Comparison of ENCODE assay signal across 16 mouse cellular contexts in the genomic region with DNA sequence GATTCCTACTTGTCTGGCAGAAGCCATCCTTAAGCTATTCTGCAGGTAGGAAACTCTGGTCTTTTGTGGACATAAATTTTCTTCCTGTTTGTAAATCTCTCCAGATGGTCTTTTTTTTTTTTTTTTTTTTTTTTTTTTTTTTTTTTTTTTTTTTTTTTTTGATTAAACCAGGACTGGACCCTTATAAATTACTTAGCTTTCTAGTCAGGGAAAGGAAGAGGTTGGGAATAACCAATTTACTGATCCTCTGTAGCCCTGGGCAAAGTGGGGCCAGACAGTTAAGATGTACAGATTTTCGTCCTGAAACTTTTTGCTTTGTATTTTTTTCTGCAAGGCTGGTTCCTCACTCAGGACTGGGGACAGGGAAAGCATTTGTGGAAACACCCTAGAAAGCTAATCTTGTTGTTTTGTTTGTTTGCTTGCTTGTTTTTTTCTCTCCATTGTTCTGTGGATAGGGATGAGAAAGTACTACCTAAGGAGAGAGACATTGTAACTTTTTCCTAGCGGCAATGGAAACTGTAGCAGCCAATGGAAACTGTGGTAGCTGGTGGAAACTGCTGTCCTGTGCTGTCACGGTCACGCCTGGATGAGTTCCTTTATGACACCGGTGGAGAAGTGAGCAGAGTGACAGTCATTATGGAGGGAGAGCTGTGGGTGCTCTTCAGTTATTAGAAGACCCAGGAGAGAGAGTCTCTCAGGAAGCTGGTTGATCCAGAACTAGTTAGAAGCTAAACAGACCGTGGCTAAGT.
"Had no signal": no experiment of that assay in that cellular context is flagged by ENCODE, and none has a peak within 500 bp of the region (broad histone marks: within the 10 kb centered on the region; RNA-seq: fewer than 3 reads in every experiment).

No protein-coding gene starts in this region.

- H3K4me2 ChIP-seq: intestine, embryonic 15.5 days; liver, embryonic 11.5 days; liver, embryonic 15.5 days; midbrain, embryonic 13.5 days; neural tube, embryonic 15.5 days; stomach, embryonic 15.5 days had no signal

- H3K27ac ChIP-seq: intestine, embryonic 15.5 days; layer of hippocampus, adult 2 months; left cerebral cortex, adult 2 months; limb, embryonic 10.5 days; liver, embryonic 15.5 days; midbrain, embryonic 13.5 days; neural tube, embryonic 15.5 days; stomach, embryonic 15.5 days had no signal

- H3K4me3 ChIP-seq: intestine, embryonic 15.5 days; layer of hippocampus, adult 2 months; left cerebral cortex, adult 2 months; limb, embryonic 10.5 days; liver, embryonic 15.5 days; midbrain, embryonic 13.5 days; myocyte; neural tube, embryonic 15.5 days; stomach, embryonic 15.5 days had no signal

- H3K36me3 ChIP-seq: intestine, embryonic 15.5 days; limb, embryonic 10.5 days; liver, embryonic 15.5 days; midbrain, embryonic 13.5 days; neural tube, embryonic 15.5 days; stomach, embryonic 15.5 days had no signal

- ATAC-seq: intestine, embryonic 15.5 days; lung, postnatal 0 days; midbrain, embryonic 13.5 days had no signal

- H3K4me1 ChIP-seq: stomach, embryonic 15.5 days had no signal

- H3K9me3 ChIP-seq: intestine, embryonic 15.5 days; limb, embryonic 10.5 days; liver, embryonic 15.5 days; midbrain, embryonic 13.5 days; neural tube, embryonic 15.5 days; stomach, embryonic 15.5 days had no signal

- DNase-seq: kidney, postnatal 36 days; lung, adult 2 months; lung, postnatal 36 days; right cerebral cortex, postnatal 4 days; thymus, postnatal 4 days had no signal

- H3K27me3 ChIP-seq: intestine, embryonic 15.5 days; liver, embryonic 15.5 days; neural tube, embryonic 15.5 days; stomach, embryonic 15.5 days had no signal

- H3K9ac ChIP-seq: intestine, embryonic 15.5 days; liver, embryonic 15.5 days; midbrain, embryonic 13.5 days; neural tube, embryonic 15.5 days; stomach, embryonic 15.5 days had no signal
